Mouse (Mus musculus) skeletal muscle tissue, adult 2 months (tissue): Measurements from ENCODE around the gene Slc35e3.
"Not testable (repeated sequence)": the region's sequence is repeated elsewhere in the genome, so short reads cannot be mapped to it uniquely, and the experiment has no call there.

ENCODE experiments used
- DNase-seq: peaks from one replicate; pipeline ENCODE4 v3.0.0-alpha.2; 2012; ENCODE audit warnings: low read depth, low spot score

Slc35e3 gene

GRCm38 (mm10) chr10:117713466-117713865 is 32.7 kb downstream of the Slc35e3 start:
- DNase-seq, result no peak

GRCm38 (mm10) chr10:117712871-117713270 is 33.3 kb downstream of the Slc35e3 start:
- DNase-seq, result no peak

- no peak for DNase-seq
These were observed 33.9 kb downstream of the Slc35e3 start for GRCm38 (mm10) chr10:117712191-117712754.

- no peak for DNase-seq
These were observed 34.8 kb downstream of the Slc35e3 start for GRCm38 (mm10) chr10:117711408-117711807.

- DNase-seq, result peak; percentile 95
These were observed 35.5 kb downstream of the Slc35e3 start, which contains the start of gene Mdm2 for GRCm38 (mm10) chr10:117710604-117711141. Gene Mdm2 (minus strand): TSS chr10:117710758.

GRCm38 (mm10) chr10:117709930-117710603 is 36.1 kb downstream of the Slc35e3 start:
- peak; percentile 79 for DNase-seq

- DNase-seq, result no peak
These were observed 36.8 kb downstream of the Slc35e3 start for GRCm38 (mm10) chr10:117709326-117709830.

- no peak for DNase-seq
These were observed 37.3 kb downstream of the Slc35e3 start for GRCm38 (mm10) chr10:117708856-117709255.

GRCm38 (mm10) chr10:117708376-117708775 is 37.8 kb downstream of the Slc35e3 start:
- no peak for DNase-seq

- no peak for DNase-seq
These were observed 38.9 kb downstream of the Slc35e3 start for GRCm38 (mm10) chr10:117707114-117707838.

GRCm38 (mm10) chr10:117706440-117706839 is 39.7 kb downstream of the Slc35e3 start:
- DNase-seq, result no peak

- DNase-seq, result no peak
These were observed 40.4 kb downstream of the Slc35e3 start for GRCm38 (mm10) chr10:117705806-117706205.

GRCm38 (mm10) chr10:117704964-117705335 is 41.2 kb downstream of the Slc35e3 start:
- DNase-seq, result no peak

- DNase-seq, result not testable (repeated sequence)
These were observed 41.7 kb downstream of the Slc35e3 start for GRCm38 (mm10) chr10:117704314-117704963.

- DNase-seq, result no peak
These were observed 42.7 kb downstream of the Slc35e3 start for GRCm38 (mm10) chr10:117703506-117703905.

- DNase-seq, result no peak
These were observed 43.9 kb downstream of the Slc35e3 start for GRCm38 (mm10) chr10:117702024-117702833.

GRCm38 (mm10) chr10:117701034-117701829 is 44.9 kb downstream of the Slc35e3 start:
- no peak for DNase-seq

GRCm38 (mm10) chr10:117700450-117700849 is 45.7 kb downstream of the Slc35e3 start:
- DNase-seq, result no peak

- DNase-seq, result no peak
These were observed 46.3 kb downstream of the Slc35e3 start for GRCm38 (mm10) chr10:117699914-117700313.
